Mouse (Mus musculus) small intestine, adult 2 months (tissue): ENCODE data around the gene Aspscr1.

Experiments used
- CTCF ChIP-seq: fragments of 200-500 bp; IDR thresholded peaks from 2 replicates; pipeline ENCODE4 v1.5.1; 2012; ENCODE audit warnings: low read depth, mild to moderate bottlenecking, control low read depth, inconsistent platforms, low read length, moderate library complexity, mixed read lengths; ENCODE audit not compliant: insufficient replicate concordance, insufficient read length; ENCODE audit errors: extremely low read depth
- POLR2A ChIP-seq: fragments of 200-500 bp; IDR thresholded peaks from 2 replicates; pipeline ENCODE4 v1.6.1; 2012; ENCODE audit warnings: low read depth, mild to moderate bottlenecking, control low read depth, inconsistent platforms, low read length, moderate library complexity

DNA sequence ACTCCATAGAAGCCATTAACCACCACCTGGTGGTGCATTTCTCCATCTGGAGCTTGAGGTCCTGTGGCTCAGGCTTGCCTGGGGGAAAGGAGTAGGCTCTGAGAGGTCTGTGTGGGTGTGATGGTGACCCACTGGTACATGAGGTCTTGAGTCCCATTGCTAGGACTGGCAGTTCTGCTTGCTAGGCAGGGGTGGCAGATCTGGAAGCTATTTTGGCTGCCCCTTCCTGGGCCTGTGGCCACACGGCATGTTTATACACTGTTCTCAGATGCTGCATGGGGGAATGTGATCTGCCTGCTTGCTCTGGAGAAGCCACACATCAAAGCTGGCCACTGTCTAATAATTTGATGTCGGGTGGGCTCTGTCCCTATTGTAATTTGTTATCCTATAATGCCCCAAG, 11.3 kb downstream of the Aspscr1 start:
- no peak for TF ChIP-seq CTCF
- TF ChIP-seq POLR2A: no peak
